Mouse (Mus musculus) lung, embryonic 16.5 days (tissue): ENCODE measurements at regions not wholly inside any gene's neighbourhood (a gene's known extent, or its start where the extent isn't known, plus 50 kb on each side); places are given as distances from the start of the nearest gene placed in this dataset.

Experiments used
- ATAC-seq: fragments of 200-750 bp; cut with Nextera tagmentation; 2 replicates; pipeline ENCODE4 v1.8.0; 2017; ENCODE audit warnings: low read depth, mild to moderate bottlenecking, moderate library complexity
- H3K27ac ChIP-seq: fragments of 300-500 bp; sonication (generic); 2 replicates; pipeline ENCODE4 v1.5.1; 2014; ENCODE audit warnings: mild to moderate bottlenecking, control low read depth, low read length
- H3K27me3 ChIP-seq: fragments of 300-500 bp; sonication (generic); 2 replicates; pipeline ENCODE4 v1.6.1; 2014; ENCODE audit warnings: low read depth, low read length, mixed read lengths; ENCODE audit not compliant: control insufficient read depth, insufficient read depth
- H3K36me3 ChIP-seq: fragments of 300-500 bp; sonication (generic); 2 replicates; pipeline ENCODE4 v1.6.1; 2014; ENCODE audit warnings: low read length; ENCODE audit not compliant: control insufficient read depth, insufficient read depth
- H3K4me1 ChIP-seq: fragments of 300-500 bp; sonication (generic); replicated peaks from 2 replicates; pipeline ENCODE4 v1.6.1; 2014; ENCODE audit warnings: low read length, mixed read lengths; ENCODE audit not compliant: control insufficient read depth, insufficient read depth
- H3K4me2 ChIP-seq: fragments of 300-500 bp; sonication (generic); 2 replicates; pipeline ENCODE4 v1.6.1; 2014; ENCODE audit warnings: low read depth, low read length, control low read depth
- H3K4me3 ChIP-seq: fragments of 300-500 bp; sonication (generic); 2 replicates; pipeline ENCODE4 v1.5.1; 2014; ENCODE audit warnings: mild to moderate bottlenecking, low read length, control low read depth
- H3K9ac ChIP-seq: fragments of 300-500 bp; sonication (generic); 2 replicates; pipeline ENCODE4 v1.6.1; 2014; ENCODE audit warnings: low read length, control low read depth
- H3K9me3 ChIP-seq: fragments of 300-500 bp; sonication (generic); 2 replicates; pipeline ENCODE4 v1.6.1; 2016; ENCODE audit warnings: low read length; ENCODE audit not compliant: control insufficient read depth
- WGBS: fragments of 180-500 bp; shearing (Covaris S2); extraction: QIAGEN DNeasy Blood & Tissue Kit; methylation state at CpG from one replicate; pipeline ENCODE4 v1.1.7; 2014; 5-methylcytosine and 5-hydroxymethylcytosine counted together

DNA sequence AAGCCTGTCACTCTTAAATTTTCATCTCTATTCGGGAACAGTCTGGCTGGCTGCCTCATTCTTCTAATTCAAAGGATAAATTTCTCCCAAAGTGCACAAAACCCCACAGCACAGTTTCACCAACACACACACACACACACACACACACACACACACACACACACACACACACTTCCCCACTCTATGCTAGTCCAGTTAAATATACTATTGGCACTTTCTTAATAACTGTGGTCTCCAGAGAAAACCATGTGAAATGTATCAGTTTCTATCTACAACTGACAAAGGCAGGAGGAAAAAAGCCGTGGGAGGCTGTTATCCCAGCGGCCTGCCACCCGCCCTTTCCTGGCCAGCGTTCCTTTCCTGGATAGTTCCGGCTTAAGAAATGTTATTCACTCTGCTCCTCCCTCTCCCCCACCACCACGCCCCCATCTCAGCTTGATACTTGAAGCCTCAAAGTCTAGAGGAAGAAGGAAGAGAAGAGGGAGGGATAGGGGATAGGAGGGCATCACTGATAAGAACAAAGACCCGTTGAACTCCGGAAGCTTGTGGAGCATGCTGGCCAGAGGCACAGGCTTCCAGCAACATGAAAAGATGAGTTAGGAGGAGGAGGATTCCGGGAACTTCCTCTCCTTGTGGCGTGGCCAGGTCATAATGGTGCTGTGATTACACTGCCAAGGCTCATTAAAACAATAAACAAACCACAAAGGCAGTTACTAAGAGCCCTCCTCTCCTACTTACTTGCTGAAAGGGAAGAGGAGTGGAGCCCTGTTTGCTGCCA, 345.8 kb downstream of the Mctp2 start:
- peak overlapping the region; percentile 31 for H3K27ac ChIP-seq
- peak overlapping the region; percentile 46 for H3K4me2 ChIP-seq
- H3K4me1 ChIP-seq, result peaks cover 8% of the 10 kb centered on the region
- WGBS, result 3% methylated on average over 11 of the region's 11 CpGs
- no peaks in the 10 kb centered on the region for H3K27me3 ChIP-seq
- no peak overlapping the region for H3K9ac ChIP-seq
- no peaks in the 10 kb centered on the region for H3K9me3 ChIP-seq
- H3K36me3 ChIP-seq, result no peaks in the 10 kb centered on the region
- peak; percentile 92 for ATAC-seq
- peak overlapping the region; percentile 14; the same call in 1 of the 2 replicates for H3K4me3 ChIP-seq

DNA sequence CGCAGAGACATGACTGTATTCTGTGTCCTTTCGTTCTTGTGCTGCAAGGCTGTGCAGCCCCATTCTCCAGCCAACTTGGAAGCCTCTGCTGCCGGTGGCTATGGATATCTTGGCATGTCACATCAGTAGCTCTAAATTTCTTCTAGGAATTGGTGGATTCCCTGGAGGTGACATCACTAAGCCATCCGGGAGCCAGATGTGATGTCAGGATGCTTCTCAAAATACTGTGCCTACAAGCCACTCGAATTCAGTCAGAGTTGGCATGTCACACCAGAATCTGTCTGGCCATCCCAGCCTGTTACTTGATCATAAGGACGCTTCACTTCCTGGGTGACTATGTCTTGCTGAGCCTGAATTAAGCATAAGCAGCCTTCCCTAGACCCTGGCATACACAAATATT, 359.9 kb downstream of the Mctp2 start:
- Histone ChIP-seq H3K4me3 (no peak overlapping the region), H3K9ac (no peak overlapping the region), H3K27ac (no peak overlapping the region), H3K9me3 (no peaks in the 10 kb centered on the region), H3K36me3 (no peaks in the 10 kb centered on the region), H3K27me3 (no peaks in the 10 kb centered on the region), H3K4me1 (no peaks in the 10 kb centered on the region), H3K4me2 (no peak overlapping the region)
- no peak for ATAC-seq
- 69% methylated on average over 6 of the region's 6 CpGs for WGBS

DNA sequence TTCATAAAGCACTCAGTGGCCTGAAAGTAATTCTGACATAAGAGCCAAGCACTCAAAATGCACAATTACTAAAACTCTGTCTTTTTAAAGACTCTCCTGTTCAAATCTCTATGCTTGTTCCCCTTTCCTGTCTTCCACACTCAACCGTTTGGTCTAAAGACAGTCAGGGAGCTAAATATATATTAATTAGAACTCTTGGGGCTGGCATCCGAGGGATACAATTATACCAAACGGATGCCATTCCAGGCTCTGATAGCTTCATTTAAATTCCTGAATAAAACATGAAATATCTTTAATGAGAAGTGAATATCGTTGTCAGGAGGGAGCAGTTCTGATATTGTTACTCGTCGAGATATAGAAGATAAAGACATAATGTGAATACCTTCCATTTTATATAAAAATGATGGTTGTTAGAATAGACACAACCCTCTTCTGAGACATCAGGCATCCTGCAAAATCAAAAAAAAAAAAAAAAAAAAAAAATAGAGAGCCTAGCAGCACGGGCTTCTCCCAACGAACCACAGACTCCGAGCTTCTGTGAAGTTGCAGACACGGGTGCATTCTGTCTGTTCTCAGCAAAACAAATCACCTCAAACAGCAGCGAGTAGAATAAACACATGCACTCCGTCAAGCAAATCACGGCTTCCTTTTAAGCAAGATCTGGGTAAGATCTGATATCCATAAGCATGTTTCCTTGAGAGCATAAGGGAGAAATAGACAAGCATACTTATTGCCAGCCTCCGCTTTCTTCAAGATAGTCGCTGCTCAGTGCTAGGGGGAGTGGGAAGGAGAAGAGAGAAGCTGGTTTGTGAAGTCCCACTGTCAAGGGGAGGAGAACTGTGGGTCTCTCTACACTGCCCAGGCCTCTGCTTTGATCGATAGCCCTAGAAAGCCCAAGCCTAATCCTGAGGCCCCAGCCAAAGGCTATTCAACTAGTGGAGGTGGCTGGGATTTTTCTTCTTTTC, 363.0 kb downstream of the Mctp2 start:
- peak; percentile 23; the same call in 1 of the 2 replicates for ATAC-seq
- WGBS, result 47% methylated on average over 16 of the region's 16 CpGs
- H3K4me2 ChIP-seq, result peak overlapping the region; percentile 16
- H3K27me3 ChIP-seq, result no peaks in the 10 kb centered on the region
- H3K9me3 ChIP-seq, result no peaks in the 10 kb centered on the region
- H3K36me3 ChIP-seq, result no peaks in the 10 kb centered on the region
- H3K4me3 ChIP-seq, result no peak overlapping the region
- no peak overlapping the region for H3K27ac ChIP-seq
- H3K4me1 ChIP-seq, result no peaks in the 10 kb centered on the region
- H3K9ac ChIP-seq, result no peak overlapping the region

DNA sequence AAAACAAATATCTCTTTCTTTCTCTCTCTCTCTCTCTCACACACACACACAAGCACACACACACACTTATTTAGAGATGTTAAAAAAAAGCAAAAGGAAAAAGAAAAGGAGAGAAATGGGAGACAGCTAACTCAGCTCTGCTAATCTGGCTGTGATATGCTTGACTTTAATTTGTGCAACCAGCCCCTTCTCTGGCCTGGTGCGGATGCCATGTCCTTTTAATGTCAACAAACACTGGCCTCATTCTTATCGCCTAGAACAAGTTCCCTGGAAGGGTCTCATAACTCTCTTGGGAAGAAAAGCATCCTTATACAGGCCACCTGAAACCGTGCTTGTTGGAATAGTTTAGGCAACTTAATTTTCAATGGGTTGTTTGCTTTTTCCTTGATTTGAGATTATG, 368.7 kb downstream of the Mctp2 start:
- Histone ChIP-seq H3K9me3 (no peaks in the 10 kb centered on the region), H3K4me1 (0 out of 2 replicates have a peak, but pooled peaks cover 2% of the 10 kb centered on the region), H3K4me2 (no peak overlapping the region), H3K4me3 (no peak overlapping the region), H3K27me3 (no peaks in the 10 kb centered on the region), H3K36me3 (no peaks in the 10 kb centered on the region), H3K27ac (no peak overlapping the region), H3K9ac (no peak overlapping the region)
- ATAC-seq, result no peak
- 13% methylated on average over 3 of the region's 3 CpGs for WGBS

DNA sequence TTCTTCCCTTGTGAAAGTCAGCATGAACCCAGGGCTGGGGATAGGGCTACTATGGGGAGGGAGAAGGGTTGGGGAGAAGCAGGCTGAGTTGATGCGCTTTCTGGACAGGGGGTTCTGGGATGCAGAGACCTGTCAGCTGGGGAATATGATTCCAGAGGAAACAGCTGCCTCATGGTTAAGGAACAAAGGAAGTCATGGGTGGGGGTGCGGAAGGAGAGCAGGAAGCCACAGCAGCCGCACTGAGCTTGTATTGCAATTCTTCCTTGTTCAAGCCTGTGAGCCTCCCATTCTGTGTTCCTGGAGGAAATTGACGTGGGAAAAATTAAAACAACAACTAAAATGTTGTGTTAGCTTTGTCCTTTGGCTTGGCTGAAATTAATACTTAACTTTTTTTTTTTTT, 369.7 kb downstream of the Mctp2 start:
- no peak overlapping the region for H3K9ac ChIP-seq
- no peak overlapping the region for H3K4me2 ChIP-seq
- H3K27ac ChIP-seq, result peak overlapping the region; percentile 61
- no peaks in the 10 kb centered on the region for H3K9me3 ChIP-seq
- 0 out of 2 replicates have a peak, but pooled peaks cover 2% of the 10 kb centered on the region for H3K4me1 ChIP-seq
- H3K27me3 ChIP-seq, result no peaks in the 10 kb centered on the region
- 64% methylated on average over 4 of the region's 4 CpGs for WGBS
- no peak overlapping the region for H3K4me3 ChIP-seq
- 0 out of 2 replicates have a peak, but pooled peaks have one; percentile 34 for ATAC-seq
- no peaks in the 10 kb centered on the region for H3K36me3 ChIP-seq
